Comparison of ENCODE assay signal across 9 mouse cellular contexts in genomic region chr13:99513138-99513537, GRCm38 (mm10). TPM values are rescaled to one million over a fixed set of nuclear protein-coding genes. Genes with fewer than 3 reads are reported as not detected.
A peak's percentile ranks its signal among the peaks of the same experiment; 100 is the strongest.
DNase-seq lines count a peak whose midpoint lies in the region; ATAC-seq lines count a peak whose summit lies in the region.
"Had no signal": no experiment of that assay in that cellular context is flagged by ENCODE, and none has a peak within 500 bp of the region (broad histone marks: within the 10 kb centered on the region; RNA-seq: fewer than 3 reads in every experiment).

No protein-coding gene starts in this region.

- peak overlapping the region; percentile 19; the same call in 1 of the 2 replicates for H3K4me2 ChIP-seq in lung, embryonic 15.5 days

- ATAC-seq in lung, embryonic 15.5 days (ENCODE audit: borderline replicate concordance, extremely low read depth, low FRiP score, low TSS enrichment), result no peak
- no peak for ATAC-seq in megakaryocyte-erythroid progenitor cell, adult 5-6 weeks (replicated peaks; ENCODE audit: low FRiP score, low TSS enrichment, poor library complexity, severe bottlenecking)

- no peak overlapping the region for H3K9ac ChIP-seq in lung, embryonic 15.5 days

- peaks cover 23% of the 10 kb centered on the region for H3K4me1 ChIP-seq in lung, embryonic 15.5 days

- no peaks in the 10 kb centered on the region for H3K36me3 ChIP-seq in lung, embryonic 15.5 days

- 0 out of 2 replicates have a peak, but pooled peaks cover 5% of the 10 kb centered on the region for H3K27me3 ChIP-seq in lung, embryonic 15.5 days

- H3K4me3 ChIP-seq in lung, embryonic 15.5 days, result no peak overlapping the region

- DNase-seq in layer of hippocampus, adult 11-12 months (ENCODE audit: low spot score), result peak; percentile 64
- no peak for DNase-seq in layer of hippocampus, postnatal 25 days (ENCODE audit: extremely low spot score in 1 of 2, low spot score in 1 of 2)
- DNase-seq in embryo, embryonic 10.5 days (ENCODE audit: low spot score), result peak; percentile 86
- DNase-seq in heart, adult 8-10 months (ENCODE audit: low spot score), result peak; percentile 45
- DNase-seq in kidney, adult 9 months, result peak; percentile 18
- DNase-seq in retina, embryonic 14.5 days (ENCODE audit: low spot score), result peak; percentile 86

- 9% methylated on average over 7 of the region's 7 CpGs for WGBS in lung, embryonic 15.5 days

- no peaks in the 10 kb centered on the region for H3K9me3 ChIP-seq in lung, embryonic 15.5 days

- peak overlapping the region; percentile 31; the same call in 1 of the 2 replicates for H3K27ac ChIP-seq in lung, embryonic 15.5 days

RNA-seq across cellular contexts. Expression of gene Map1b, which starts 3.2 kb away (rescaled TPM):
- 100 to 1,000 TPM; 620 to 712 TPM for total RNA-seq in layer of hippocampus, postnatal 25 days (2021)
- 10 to 100 TPM in 2 of 4 experiments, 1 to 10 TPM in 2; 7.3 to 14.4 (median 10.7) TPM for total RNA-seq in heart, adult 8-10 months (2022)
- 63.4 and 76.4 TPM in 2 replicates for polyA plus RNA-seq in lung, embryonic 15.5 days (2015; fragmentation: Nextera tagmentation; extraction: Ambion mirVana)
- total RNA-seq in megakaryocyte-erythroid progenitor cell, adult 5-6 weeks (2014; fragmentation: Nextera tagmentation), result 0.12 TPM in 1 of 2 replicates, not detected in the other
- not detected in 2 replicates for total RNA-seq in megakaryocyte-erythroid progenitor cell, adult 5-6 weeks (2017)
- total RNA-seq: MEL had no signal

Comparison
In these comparisons a context has a peak if more than half of its experiments do, and no peak if none do; other contexts are left out.
1. DNase-seq: peak in layer of hippocampus, adult 11-12 months (single experiment), embryo, embryonic 10.5 days (single experiment), heart, adult 8-10 months (single experiment), kidney, adult 9 months (single experiment) and retina, embryonic 14.5 days (single experiment); none in layer of hippocampus, postnatal 25 days (0 of 2).
2. RNA of gene Map1b, which starts 3.2 kb away (total RNA-seq): 620 to 712 TPM in layer of hippocampus, postnatal 25 days; 7.3 to 14.4 TPM in heart, adult 8-10 months and 0.12 TPM in megakaryocyte-erythroid progenitor cell, adult 5-6 weeks; every median in the first group is over 10 times any median in the second.